Mouse (Mus musculus) heart, embryonic 16.5 days (tissue): ENCODE results near the gene Erbin. TPM values are rescaled to one million over a fixed set of nuclear protein-coding genes. Genes with fewer than 3 reads are reported as not detected.

Experiments used
- ATAC-seq: fragments of 200-750 bp; cut with Nextera tagmentation; replicated peaks from 2 replicates; pipeline ENCODE4 v1.8.0; 2017; ENCODE audit warnings: moderate number of reproducible peaks; ENCODE audit not compliant: insufficient read depth, low FRiP score; ENCODE audit errors: extremely low read depth
- H3K27ac ChIP-seq: fragments of 300-500 bp; sonication (generic); 2 replicates; pipeline ENCODE4 v1.5.1; 2014; ENCODE audit warnings: mild to moderate bottlenecking, low read length, control low read depth, moderate library complexity
- H3K27me3 ChIP-seq: fragments of 300-500 bp; sonication (generic); 2 replicates; pipeline ENCODE4 v1.6.1; 2014; ENCODE audit warnings: low read length, mixed read lengths; ENCODE audit not compliant: control insufficient read depth, insufficient read depth
- H3K36me3 ChIP-seq: fragments of 300-500 bp; sonication (generic); 2 replicates; pipeline ENCODE4 v1.6.1; 2014; ENCODE audit not compliant: control insufficient read depth, insufficient read depth
- H3K4me1 ChIP-seq: fragments of 300-500 bp; sonication (generic); 2 replicates; pipeline ENCODE4 v1.6.1; 2014; ENCODE audit warnings: low read length, mixed read lengths; ENCODE audit not compliant: control insufficient read depth, insufficient read depth
- H3K4me2 ChIP-seq: fragments of 300-500 bp; sonication (generic); 2 replicates; pipeline ENCODE4 v1.6.1; 2014; ENCODE audit warnings: low read depth, mild to moderate bottlenecking, control low read depth, low read length
- H3K4me3 ChIP-seq: fragments of 300-500 bp; sonication (generic); 2 replicates; pipeline ENCODE4 v1.5.1; 2014; ENCODE audit warnings: mild to moderate bottlenecking, control low read depth, low read length
- H3K9ac ChIP-seq: fragments of 300-500 bp; sonication (generic); 2 replicates; pipeline ENCODE4 v1.6.1; 2014; ENCODE audit warnings: low read length, control low read depth
- H3K9me3 ChIP-seq: fragments of 300-500 bp; sonication (generic); replicated peaks from 2 replicates; pipeline ENCODE4 v1.6.1; 2016; ENCODE audit warnings: low read length; ENCODE audit not compliant: control insufficient read depth
- WGBS: fragments of 180-500 bp; shearing (Covaris S2); extraction: QIAGEN DNeasy Blood & Tissue Kit; methylation state at CpG from one replicate; pipeline ENCODE4 v1.1.7; 2014; 5-methylcytosine and 5-hydroxymethylcytosine counted together
- polyA plus RNA-seq: library from polyadenylated mRNA; unstranded; fragments of >200 nt; fragmentation: Nextera tagmentation; extraction: Ambion mirVana; gene quantifications from 2 replicates; pipeline ENCODE4 v1.2.1, GENCODE M21; 2015

Gene Erbin
- polyA plus RNA-seq, 1 experiment from 2014 or later, result 10.2 TPM

DNA sequence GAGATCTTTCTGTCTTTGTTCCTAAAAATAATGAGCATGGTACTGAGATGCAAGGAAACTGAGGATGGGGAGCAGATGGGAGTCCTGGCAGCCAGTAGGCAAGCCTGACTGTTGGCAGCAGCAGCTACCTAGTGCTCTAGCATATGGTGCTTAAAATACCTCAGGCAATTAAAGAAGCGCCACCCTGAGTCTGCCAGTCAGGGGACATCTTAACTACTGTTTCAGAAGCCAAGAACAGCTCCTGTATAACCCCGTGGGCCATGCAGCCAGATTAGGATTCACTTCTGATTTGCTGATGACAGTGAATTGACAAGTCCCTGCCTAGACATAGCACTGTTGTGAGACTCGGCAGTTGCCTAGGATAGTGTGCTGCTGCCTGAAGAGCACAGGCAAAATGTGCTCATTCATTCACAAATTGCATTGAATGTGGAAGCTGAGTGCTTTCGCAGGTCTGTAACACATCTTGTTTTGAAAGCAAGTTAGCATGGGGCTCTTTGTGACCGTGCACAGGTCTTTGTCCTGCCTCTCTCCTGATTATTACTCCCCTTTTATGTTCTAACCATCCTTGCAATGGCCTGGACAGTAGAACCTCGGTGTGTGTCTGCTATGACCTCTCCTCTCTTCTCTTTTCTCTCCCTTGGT lies 114.0 kb downstream of the Erbin start:
- Histone ChIP-seq H3K27ac (peak overlapping the region; percentile 29; the same call in 1 of the 2 replicates), H3K4me1 (peaks cover 8% of the 10 kb centered on the region), H3K4me2 (no peak overlapping the region), H3K4me3 (no peak overlapping the region), H3K9ac (no peak overlapping the region), H3K27me3 (no peaks in the 10 kb centered on the region), H3K36me3 (no peaks in the 10 kb centered on the region), H3K9me3 (no peaks in the 10 kb centered on the region)
- WGBS, result 45% methylated on average over 6 of the region's 6 CpGs
- peak; percentile 45; the same call in 1 of the 2 replicates for ATAC-seq

GRCm38 (mm10) chr13:103803721-103804120 lies 116.6 kb downstream of the Erbin start:
- Histone ChIP-seq H3K4me3 (no peak overlapping the region), H3K27me3 (no peaks in the 10 kb centered on the region), H3K27ac (no peak overlapping the region), H3K9ac (no peak overlapping the region), H3K4me2 (no peak overlapping the region), H3K4me1 (peaks cover 8% of the 10 kb centered on the region), H3K36me3 (no peaks in the 10 kb centered on the region), H3K9me3 (no peaks in the 10 kb centered on the region)
- no peak for ATAC-seq
- 77% methylated on average over 5 of the region's 5 CpGs for WGBS

GRCm38 (mm10) chr13:103801021-103801420 lies 119.3 kb downstream of the Erbin start:
- no peak overlapping the region for H3K27ac ChIP-seq
- H3K9ac ChIP-seq, result no peak overlapping the region
- no peak overlapping the region for H3K4me2 ChIP-seq
- H3K27me3 ChIP-seq, result no peaks in the 10 kb centered on the region
- no peak for ATAC-seq
- WGBS, result 82% methylated on average over 1 of the region's 1 CpGs
- no peaks in the 10 kb centered on the region for H3K36me3 ChIP-seq
- 0 out of 2 replicates have a peak, but pooled peaks cover under 1% of the 10 kb centered on the region for H3K4me1 ChIP-seq
- no peak overlapping the region for H3K4me3 ChIP-seq
- no peaks in the 10 kb centered on the region for H3K9me3 ChIP-seq

GRCm38 (mm10) chr13:103794688-103795543 lies 125.4 kb downstream of the Erbin start:
- no peak for ATAC-seq
- Histone ChIP-seq H3K27ac (no peak overlapping the region), H3K4me3 (no peak overlapping the region), H3K4me1 (no peaks in the 10 kb centered on the region), H3K4me2 (no peak overlapping the region), H3K9ac (no peak overlapping the region), H3K9me3 (no peaks in the 10 kb centered on the region), H3K36me3 (no peaks in the 10 kb centered on the region), H3K27me3 (no peaks in the 10 kb centered on the region)
- 84% methylated on average over 9 of the region's 9 CpGs for WGBS

DNA sequence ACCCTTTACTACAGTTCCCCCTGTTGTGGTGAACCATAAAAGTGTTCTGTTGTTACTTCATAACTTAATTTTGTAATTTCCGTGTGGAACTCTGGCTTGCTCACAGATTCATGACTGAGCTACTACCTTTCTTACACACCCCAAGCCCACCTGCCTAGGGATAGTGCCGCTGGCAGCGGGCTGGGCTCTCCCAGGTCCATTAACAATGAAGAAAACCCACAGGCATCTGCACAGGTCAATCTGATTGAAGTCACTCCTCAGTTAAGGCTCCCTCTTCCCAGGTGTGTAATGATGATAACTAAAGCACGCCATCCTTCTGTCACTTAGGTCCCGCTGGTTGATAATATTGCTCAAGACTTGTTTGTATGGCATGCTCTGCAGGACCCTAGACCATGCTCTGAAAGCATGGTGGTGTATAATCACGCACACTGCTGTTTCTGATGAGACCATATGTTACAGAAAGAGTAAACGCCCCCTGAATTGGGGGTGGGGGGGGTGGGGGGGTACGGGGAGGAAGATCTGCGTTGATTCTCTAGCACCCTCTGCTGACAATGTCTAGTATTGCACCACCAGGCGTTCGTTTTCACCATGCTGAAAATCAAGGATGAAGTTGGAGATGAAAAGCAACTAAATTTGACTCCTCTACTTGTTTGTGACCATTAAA lies 140.3 kb downstream of the Erbin start:
- Histone ChIP-seq H3K4me1 (no peaks in the 10 kb centered on the region), H3K27me3 (no peaks in the 10 kb centered on the region), H3K9ac (no peak overlapping the region), H3K4me2 (no peak overlapping the region), H3K9me3 (no peaks in the 10 kb centered on the region), H3K4me3 (no peak overlapping the region), H3K36me3 (no peaks in the 10 kb centered on the region), H3K27ac (no peak overlapping the region)
- no peak for ATAC-seq
- WGBS, result 30% methylated on average over 11 of the region's 11 CpGs

GRCm38 (mm10) chr13:103777126-103777525 lies 143.2 kb downstream of the Erbin start:
- 66% methylated on average over 8 of the region's 8 CpGs for WGBS
- Histone ChIP-seq H3K36me3 (no peaks in the 10 kb centered on the region), H3K9me3 (no peaks in the 10 kb centered on the region), H3K4me1 (peaks cover 9% of the 10 kb centered on the region), H3K27me3 (no peaks in the 10 kb centered on the region), H3K4me3 (no peak overlapping the region), H3K9ac (no peak overlapping the region), H3K27ac (no peak overlapping the region), H3K4me2 (no peak overlapping the region)
- ATAC-seq, result no peak

DNA sequence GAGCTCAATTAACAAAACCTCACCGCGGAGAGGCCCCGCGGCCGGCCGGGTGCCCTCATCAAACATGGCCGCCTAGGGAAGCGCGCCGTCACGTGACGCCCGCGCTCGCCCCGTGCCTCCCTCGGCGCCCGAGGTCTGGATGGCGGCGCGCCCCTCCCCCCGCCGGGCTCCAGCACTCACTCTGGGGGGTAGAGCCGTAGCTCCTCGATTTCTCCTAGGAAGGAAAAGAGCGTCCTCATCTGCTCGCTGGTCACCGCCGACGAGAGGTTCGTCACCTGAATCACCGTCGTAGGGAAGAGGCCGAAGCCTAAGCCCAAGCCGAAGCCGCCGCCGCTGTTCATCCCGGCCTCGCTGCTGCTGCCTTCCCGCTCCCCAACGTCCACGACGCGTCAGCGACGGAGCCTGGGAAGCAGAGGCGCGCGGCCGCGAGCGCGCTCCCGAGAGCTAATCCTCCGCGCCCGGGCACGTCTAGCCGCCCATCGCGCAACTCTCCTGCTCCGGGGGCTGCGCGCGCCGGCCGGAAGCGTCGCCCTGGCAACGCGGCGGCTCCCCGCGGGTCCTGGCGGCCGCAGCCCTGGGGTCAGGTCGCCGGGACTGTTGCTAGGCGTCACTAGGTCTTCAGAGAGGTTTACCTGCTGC lies 146.1 kb downstream of the Erbin start, which contains the start of gene Srek1:
Gene Srek1, minus strand, starts transcription at position 490 of the 639 bp plus-strand sequence.
- Histone ChIP-seq H3K9me3 (no peaks in the 10 kb centered on the region), H3K4me2 (peak within 1 kb of the TSS; percentile 67), H3K27ac (peak within 1 kb of the TSS; percentile 99), H3K9ac (peak within 1 kb of the TSS; percentile 89), H3K36me3 (no peaks in the 10 kb centered on the region), H3K4me1 (peaks cover 17% of the 10 kb centered on the region), H3K4me3 (peak within 1 kb of the TSS; percentile 77), H3K27me3 (no peaks in the 10 kb centered on the region)
- WGBS, result under 1% methylated on average over 81 of the region's 81 CpGs
- ATAC-seq, result peak; percentile 95

GRCm38 (mm10) chr13:103773407-103774118 lies 146.8 kb downstream of the Erbin start:
- 1% methylated on average over 36 of the region's 36 CpGs for WGBS
- no peaks in the 10 kb centered on the region for H3K36me3 ChIP-seq
- peak; percentile 62 for ATAC-seq
- H3K27ac ChIP-seq, result peak overlapping the region; percentile 99
- peak overlapping the region; percentile 67 for H3K4me2 ChIP-seq
- no peaks in the 10 kb centered on the region for H3K27me3 ChIP-seq
- H3K9ac ChIP-seq, result peak overlapping the region; percentile 89
- H3K4me3 ChIP-seq, result peak overlapping the region; percentile 77
- H3K4me1 ChIP-seq, result peaks cover 17% of the 10 kb centered on the region
- H3K9me3 ChIP-seq, result no peaks in the 10 kb centered on the region
